Mouse (Mus musculus) cerebellum, adult 2 months (tissue): Measurements from ENCODE around the gene Zbtb7a. TPM values are rescaled to one million over a fixed set of nuclear protein-coding genes. Genes with fewer than 3 reads are reported as not detected.
A peak's percentile ranks its signal among the peaks of the same experiment; 100 is the strongest.

Experiments used
- DNase-seq, 2 experiments: peaks; one replicate each; pipeline ENCODE4 v3.0.0; 2021
- H3K27ac ChIP-seq: fragments of 200-500 bp; 2 replicates; pipeline ENCODE4 v1.5.1; 2012; ENCODE audit warnings: low read length, control low read depth, inconsistent platforms; ENCODE audit not compliant: insufficient read depth
- H3K27me3 ChIP-seq: fragments of 200-500 bp; 2 replicates; pipeline ENCODE4 v1.6.1; 2012; ENCODE audit warnings: inconsistent platforms, mild to moderate bottlenecking, low read length, moderate library complexity; ENCODE audit not compliant: control insufficient read depth, insufficient read depth
- H3K4me1 ChIP-seq: fragments of 200-500 bp; 2 replicates; pipeline ENCODE4 v1.6.1; 2011; ENCODE audit warnings: low read length; ENCODE audit not compliant: control insufficient read depth, insufficient read depth
- H3K4me3 ChIP-seq: fragments of 200-500 bp; replicated peaks from 2 replicates; pipeline ENCODE3; 2011; ENCODE audit warnings: mild to moderate bottlenecking, low read depth, low read length, control low read depth; ENCODE audit not compliant: insufficient read depth
- CTCF ChIP-seq: fragments of 200-500 bp; IDR thresholded peaks from 2 replicates; pipeline ENCODE4 v1.5.1; 2011; ENCODE audit warnings: low read depth, mild to moderate bottlenecking, control low read depth, low read length, moderate library complexity, borderline replicate concordance; ENCODE audit not compliant: insufficient read depth
- POLR2A ChIP-seq: fragments of 200-500 bp; IDR thresholded peaks from 2 replicates; pipeline ENCODE4 v1.6.1; 2011; ENCODE audit warnings: low read length, control low read depth, borderline replicate concordance; ENCODE audit not compliant: insufficient read depth
- WGBS: fragments of 180-500 bp; shearing (Covaris S2); methylation state at CpG from one replicate; pipeline ENCODE4 v1.1.7; 2018; 5-methylcytosine and 5-hydroxymethylcytosine counted together
- polyA plus RNA-seq: library from polyadenylated mRNA; depleted of rRNA; stranded (reverse); fragments of >200 nt; gene quantifications from 2 replicates; pipeline ENCODE4 v1.2.3, GENCODE M21; 2012

Gene Zbtb7a
- polyA plus RNA-seq, 1 experiment = 62.9 TPM

DNA sequence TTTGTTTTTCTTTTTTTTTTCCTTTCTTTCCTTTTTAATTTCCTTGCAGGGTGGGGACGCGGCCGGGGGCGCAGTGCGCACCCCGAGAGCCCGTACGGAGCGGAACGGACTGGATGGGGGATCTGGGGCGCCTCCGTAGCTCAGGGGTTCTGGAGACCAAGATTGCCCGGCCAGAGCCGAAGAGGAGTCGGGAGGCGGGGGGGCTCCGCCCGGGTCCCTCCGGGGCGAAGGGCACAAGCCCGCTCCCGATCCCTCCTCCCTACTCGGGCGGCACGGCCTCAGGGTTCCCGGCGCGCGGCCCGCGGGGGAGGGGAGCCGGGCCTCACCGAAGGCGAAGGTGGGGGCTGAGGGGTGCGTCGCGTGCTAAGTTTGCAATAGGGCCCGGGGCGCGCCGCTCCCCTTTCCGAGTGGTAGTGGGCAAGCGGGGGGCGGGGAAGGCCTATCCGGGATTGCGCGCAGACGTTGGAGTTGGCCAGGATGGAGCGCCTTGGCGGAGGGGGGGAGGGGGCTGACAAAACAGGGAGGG, 1.7 kb downstream of the Zbtb7a start:
- Histone ChIP-seq H3K27me3 (no peaks in the 10 kb centered on the region), H3K4me3 (peak overlapping the region; percentile 66), H3K4me1 (peaks cover 12% of the 10 kb centered on the region), H3K27ac (peak overlapping the region; percentile 93)
- WGBS = under 1% methylated on average over 47 of the region's 50 CpGs
- peak; percentile 84 to 86 for DNase-seq
- TF ChIP-seq CTCF (no peak), POLR2A (no peak)

- no peaks in the 10 kb centered on the region for H3K27me3 ChIP-seq
- under 1% methylated on average over 68 of the region's 89 CpGs for WGBS
- DNase-seq = peak; percentile 99 to 100
- peak overlapping the region; percentile 80 for H3K4me3 ChIP-seq
- peak overlapping the region; percentile 78 for H3K27ac ChIP-seq
- TF ChIP-seq POLR2A (no peak), CTCF (no peak)
- peaks cover 19% of the 10 kb centered on the region for H3K4me1 ChIP-seq
Measured at GRCm38 (mm10) chr10:81137252-81138130, 2.5 kb downstream of the Zbtb7a start.

GRCm38 (mm10) chr10:81138131-81138782, 3.2 kb downstream of the Zbtb7a start:
- no peaks in the 10 kb centered on the region for H3K27me3 ChIP-seq
- peak; percentile 64 to 68 for DNase-seq
- peak overlapping the region; percentile 78 for H3K27ac ChIP-seq
- peaks cover 26% of the 10 kb centered on the region for H3K4me1 ChIP-seq
- 2% methylated on average over 24 of the region's 24 CpGs for WGBS
- H3K4me3 ChIP-seq = peak overlapping the region; percentile 80
- TF ChIP-seq CTCF (no peak), POLR2A (0 out of 2 replicates have a peak, but pooled peaks have one; percentile 24)

- no peak for DNase-seq
- WGBS = 18% methylated on average over 11 of the region's 11 CpGs
- Histone ChIP-seq H3K27me3 (no peaks in the 10 kb centered on the region), H3K27ac (peak overlapping the region; percentile 27), H3K4me3 (peak overlapping the region; percentile 80), H3K4me1 (peaks cover 33% of the 10 kb centered on the region)
- no peak for TF ChIP-seq POLR2A
- no peak for TF ChIP-seq CTCF
Measured at GRCm38 (mm10) chr10:81138821-81139528, 4.0 kb downstream of the Zbtb7a start.

DNA sequence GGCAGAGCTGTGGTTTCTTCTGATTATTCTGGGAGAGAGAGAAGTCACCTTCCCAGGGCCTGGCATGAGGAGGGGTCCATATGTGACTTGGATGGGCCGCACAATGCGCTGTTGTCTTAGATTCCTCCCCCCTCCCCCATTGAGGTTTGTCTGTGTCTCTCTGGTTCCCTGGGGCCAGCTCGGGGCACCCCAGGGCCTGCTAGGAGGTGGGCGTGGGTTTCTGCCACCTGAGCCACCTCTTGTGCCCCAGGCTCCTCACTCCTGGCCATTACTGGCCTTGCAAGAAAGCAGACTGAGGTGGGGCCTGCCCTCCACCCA, 4.5 kb downstream of the Zbtb7a start:
- peak overlapping the region; percentile 80 for H3K4me3 ChIP-seq
- no peak for TF ChIP-seq POLR2A
- TF ChIP-seq CTCF = no peak
- 29% methylated on average over 4 of the region's 4 CpGs for WGBS
- peaks cover 37% of the 10 kb centered on the region for H3K4me1 ChIP-seq
- DNase-seq = no peak
- no peaks in the 10 kb centered on the region for H3K27me3 ChIP-seq
- peak overlapping the region; percentile 27 for H3K27ac ChIP-seq

GRCm38 (mm10) chr10:81140005-81140404, 5.0 kb downstream of the Zbtb7a start:
- peaks cover 42% of the 10 kb centered on the region for H3K4me1 ChIP-seq
- TF ChIP-seq CTCF (no peak), POLR2A (no peak)

DNA sequence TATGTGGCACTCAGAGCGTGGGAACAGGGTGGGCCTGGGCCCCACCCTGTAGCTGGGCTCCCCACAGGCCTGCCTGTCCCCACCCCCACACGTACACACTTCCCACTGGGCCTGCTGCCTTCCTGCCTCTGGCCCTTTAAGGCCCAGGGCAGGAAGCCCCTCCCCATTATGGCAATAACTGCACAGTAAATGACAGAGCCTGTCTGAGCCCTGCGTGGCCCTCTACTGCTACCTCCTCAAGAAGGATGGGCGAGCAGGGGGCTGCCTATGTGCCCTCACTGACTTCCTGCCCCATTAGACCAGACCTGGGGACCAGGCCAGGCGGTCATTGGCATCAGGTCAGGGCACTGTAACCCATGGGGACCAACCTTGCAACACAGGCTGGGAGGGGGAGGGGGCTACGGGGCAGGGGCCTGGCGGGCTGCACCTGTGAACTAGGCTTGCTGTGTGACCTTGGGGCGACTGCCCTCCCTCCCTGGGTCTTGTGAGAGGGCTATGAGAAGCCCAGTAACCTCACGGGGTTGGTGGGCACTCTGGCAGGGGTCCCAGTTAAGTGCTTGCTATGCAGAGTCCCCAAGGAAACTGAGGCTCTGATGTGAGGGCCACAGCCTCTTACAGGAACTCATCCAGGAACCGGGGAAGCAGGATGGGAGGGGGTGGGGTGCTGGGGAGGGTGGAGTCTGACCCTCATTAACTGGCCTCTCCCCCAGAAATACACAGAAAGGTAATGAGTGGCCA, 5.9 kb downstream of the Zbtb7a start:
- Histone ChIP-seq H3K27me3 (no peaks in the 10 kb centered on the region), H3K27ac (peak overlapping the region; percentile 68), H3K4me3 (peak overlapping the region; percentile 80), H3K4me1 (peaks cover 50% of the 10 kb centered on the region)
- no peak for DNase-seq
- TF ChIP-seq CTCF (no peak), POLR2A (no peak)
- 13% methylated on average over 10 of the region's 10 CpGs for WGBS

More at GRCm38 (mm10) chr10:81140005-81140404, 5.0 kb downstream of the Zbtb7a start:
- DNase-seq = peak; percentile 73 to 75
- 2% methylated on average over 8 of the region's 8 CpGs for WGBS
- no peaks in the 10 kb centered on the region for H3K27me3 ChIP-seq
- peak overlapping the region; percentile 80 for H3K4me3 ChIP-seq
- H3K27ac ChIP-seq = peak overlapping the region; percentile 63
